Mouse (Mus musculus) v-Abl transformed pro-B cells (cell line): ENCODE measurements at regions not wholly inside any gene's neighbourhood (a gene's known extent, or its start where the extent isn't known, plus 50 kb on each side); places are given as distances from the start of the nearest gene placed in this dataset.
"Not testable (repeated sequence)": the region's sequence is repeated elsewhere in the genome, so short reads cannot be mapped to it uniquely, and the experiment has no call there.

Experiments used
- in situ Hi-C, 2 experiments: fragments of 400-800 bp; cut with MboI; formaldehyde crosslinking; loops; one replicate each; pipeline ENCODE4 v1.15.1; 2025; ENCODE audit not compliant: unreplicated experiment in 2 of 2

GRCm38 (mm10) chr7:111855309-111855708, 75.5 kb upstream of the Galnt18 start:
- in situ Hi-C loops = no loop called here

GRCm38 (mm10) chr7:111846417-111846816, 66.6 kb upstream of the Galnt18 start:
- in situ Hi-C loops = no loop called here

- in situ Hi-C loops = no loop called here
Measured at GRCm38 (mm10) chr7:111843715-111844114, 63.9 kb upstream of the Galnt18 start.

- in situ Hi-C loops = no loop called here
Measured at GRCm38 (mm10) chr7:111840826-111841225, 61.0 kb upstream of the Galnt18 start.

- in situ Hi-C loops = no loop called here
Measured at GRCm38 (mm10) chr7:111838162-111838561, 58.4 kb upstream of the Galnt18 start.

GRCm38 (mm10) chr7:111834356-111834755, 54.6 kb upstream of the Galnt18 start:
- in situ Hi-C loops = not testable (repeated sequence)

- in situ Hi-C loops = no loop called here
Measured at GRCm38 (mm10) chr7:111829931-111830330, 50.2 kb upstream of the Galnt18 start.
